Mouse (Mus musculus) G1E (cell line): ENCODE measurements around the gene Emc10.

Experiments used
- CTCF ChIP-seq: IDR thresholded peaks from 2 replicates; pipeline ENCODE4 v1.5.1; 2012; ENCODE audit warnings: low read depth, low read length, inconsistent platforms, mixed read lengths
- GATA1 ChIP-seq: IDR thresholded peaks from 2 replicates; pipeline ENCODE4 v1.6.1; 2012; ENCODE audit warnings: borderline replicate concordance, low read length, inconsistent platforms, mixed read lengths
- GATA2 ChIP-seq: IDR thresholded peaks from 2 replicates; pipeline ENCODE4 v1.6.1; 2012; ENCODE audit warnings: low read depth, low read length, inconsistent platforms, borderline replicate concordance
- POLR2AphosphoS5 ChIP-seq: IDR thresholded peaks from 2 replicates; pipeline ENCODE4 v1.6.1; 2012; ENCODE audit warnings: low read depth, low read length, inconsistent platforms; ENCODE audit not compliant: insufficient replicate concordance
- TAL1 ChIP-seq: conservative IDR thresholded peaks from 2 replicates; pipeline ENCODE4 v1.6.1; 2012; ENCODE audit warnings: low read depth, low read length, inconsistent platforms, mixed read lengths

DNA sequence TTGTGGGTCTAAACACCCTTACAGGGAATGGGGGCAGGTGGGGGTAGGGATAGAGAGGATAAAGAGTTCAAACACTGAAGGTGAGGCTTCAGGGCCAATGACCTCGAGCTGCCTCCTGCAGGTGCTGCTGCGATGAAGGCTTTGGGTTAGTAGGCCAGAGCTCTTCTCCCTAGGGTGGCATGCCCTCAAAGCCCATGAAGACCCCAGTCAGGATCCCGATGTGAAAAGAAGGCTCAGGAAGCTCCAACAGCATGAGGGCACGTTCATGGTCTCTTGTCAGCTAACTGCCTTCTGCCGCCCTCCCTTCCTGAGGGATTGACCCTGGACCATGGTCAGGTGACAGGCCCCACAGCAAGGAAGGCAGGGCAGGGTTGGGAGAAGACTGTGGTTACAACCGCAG is 36.3 kb downstream of the Emc10 start:
- TF ChIP-seq GATA1 (no peak), CTCF (no peak), POLR2AphosphoS5 (no peak), TAL1 (no peak), GATA2 (no peak)
